Mouse (Mus musculus) ES-E14 (cell line): Measurements from ENCODE around the gene Hecw2. TPM values are rescaled to one million over a fixed set of nuclear protein-coding genes. Genes with fewer than 3 reads are reported as not detected.

Experiments used
- DNase-seq: peaks from one replicate; pipeline ENCODE4 v3.0.0-alpha.2; 2013; ENCODE audit warnings: low read depth, low spot score
- H3K27ac ChIP-seq: 2 replicates; pipeline ENCODE4 v1.5.1; 2012; ENCODE audit warnings: low read depth, mild to moderate bottlenecking, low read length, moderate library complexity, mixed read lengths; ENCODE audit not compliant: poor library complexity, insufficient read depth, severe bottlenecking
- H3K36me3 ChIP-seq: 2 replicates; pipeline ENCODE4 v1.6.1; 2012; ENCODE audit warnings: mild to moderate bottlenecking, low read length, moderate library complexity, mixed read lengths; ENCODE audit not compliant: control insufficient read depth, poor library complexity, insufficient read depth, severe bottlenecking
- H3K4me1 ChIP-seq, 2 experiments: fragments of 150-350 bp in 1 of 2; sonication (generic) in 1 of 2; 2 replicates each; pipeline ENCODE4 v1.6.1; 2012; ENCODE audit warnings: low read length in 2 of 2, mild to moderate bottlenecking in 1 of 2, mixed read lengths in 1 of 2; ENCODE audit not compliant: control insufficient read depth in 2 of 2, insufficient read depth in 2 of 2, poor library complexity in 1 of 2
- H3K4me3 ChIP-seq, 2 experiments: fragments of 150-350 bp in 1 of 2; sonication (generic) in 1 of 2; 2 replicates each; pipeline ENCODE4 v1.5.1; 2012; ENCODE audit warnings: low read length in 2 of 2, low read depth in 1 of 2, mild to moderate bottlenecking in 1 of 2, mixed read lengths in 1 of 2; ENCODE audit not compliant: insufficient read depth in 1 of 2, poor library complexity in 1 of 2, severe bottlenecking in 1 of 2
- H3K9ac ChIP-seq: 2 replicates; pipeline ENCODE4 v1.6.1; 2012; ENCODE audit warnings: low read depth, mild to moderate bottlenecking, low read length, mixed read lengths; ENCODE audit not compliant: poor library complexity, insufficient read depth, severe bottlenecking
- H3K9me3 ChIP-seq: fragments of 150-350 bp; sonication (generic); 2 replicates; pipeline ENCODE4 v1.6.1; 2012; ENCODE audit warnings: low read depth, mild to moderate bottlenecking, low read length; ENCODE audit not compliant: control insufficient read depth, insufficient read depth
- CHD2 ChIP-seq: IDR thresholded peaks from 2 replicates; pipeline ENCODE4 v1.6.1; 2014; ENCODE audit warnings: mild to moderate bottlenecking, low read depth, low read length, inconsistent platforms
- HCFC1 ChIP-seq: IDR thresholded peaks from 2 replicates; pipeline ENCODE4 v1.6.1; 2012; ENCODE audit warnings: low read length, inconsistent platforms, borderline replicate concordance; ENCODE audit not compliant: insufficient read depth
- MAFK ChIP-seq: IDR thresholded peaks from 2 replicates; pipeline ENCODE4 v1.6.1; 2014; ENCODE audit warnings: mild to moderate bottlenecking, low read depth, low read length, inconsistent platforms; ENCODE audit not compliant: insufficient read depth
- ZC3H11A ChIP-seq: IDR thresholded peaks from 2 replicates; pipeline ENCODE4 v1.6.1; 2012; ENCODE audit warnings: low read depth, mild to moderate bottlenecking, inconsistent platforms, low read length, borderline replicate concordance
- ZNF384 ChIP-seq: IDR thresholded peaks from 2 replicates; pipeline ENCODE4 v1.6.1; 2012; ENCODE audit warnings: low read depth, low read length, inconsistent platforms
- in situ Hi-C, 2 experiments: fragments of 600-800 bp; cut with MboI; formaldehyde crosslinking; loops; one replicate each; pipeline ENCODE4 v1.15.1; 2025; ENCODE audit warnings: low sequenced_read_pairs in 2 of 2, inconsistent platforms in 1 of 2; ENCODE audit not compliant: unreplicated experiment in 2 of 2
- total RNA-seq: library from RNA; depleted of rRNA; stranded (reverse); fragments of 300-350 nt; gene quantifications from 2 replicates; pipeline ENCODE4 v1.2.3, GENCODE M21; 2012

The Hecw2 gene
- total RNA-seq, 1 experiment: 6.6 TPM

DNA sequence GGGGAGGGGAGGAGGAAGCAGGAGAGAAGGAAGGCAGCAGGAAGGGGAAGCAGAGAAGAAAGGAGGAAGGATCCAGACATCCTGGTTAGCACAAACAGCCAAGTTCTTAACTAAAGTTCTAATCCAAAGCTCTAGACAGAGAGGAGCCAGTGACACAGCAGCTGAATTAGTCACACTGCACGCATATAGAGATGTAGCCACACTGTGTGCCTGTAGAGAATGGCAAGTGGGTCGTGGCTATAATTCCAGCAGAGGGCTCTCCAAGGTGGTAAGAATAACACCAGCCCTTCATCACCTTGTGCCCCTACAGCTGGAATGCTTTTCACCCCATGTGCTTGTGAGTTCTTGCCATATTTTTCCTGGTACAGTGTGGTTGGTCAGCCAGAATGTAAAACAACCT lies 261.7 kb downstream of the Hecw2 start:
- no peak overlapping the region for H3K4me3 ChIP-seq
- in situ Hi-C loops: no loop called here
- no peaks in the 10 kb centered on the region; a peak in 1 of 4 replicates for H3K4me1 ChIP-seq
- H3K27ac ChIP-seq: no peak overlapping the region
- no peak overlapping the region for H3K9ac ChIP-seq
- H3K36me3 ChIP-seq: no peaks in the 10 kb centered on the region
- DNase-seq: no peak
- TF ChIP-seq ZC3H11A (no peak), MAFK (no peak), ZNF384 (no peak), CHD2 (no peak), HCFC1 (no peak)
- no peaks in the 10 kb centered on the region for H3K9me3 ChIP-seq

- in situ Hi-C loops: no loop called here
- Histone ChIP-seq H3K27ac (no peak overlapping the region), H3K9ac (no peak overlapping the region), H3K36me3 (no peaks in the 10 kb centered on the region), H3K4me3 (no peak overlapping the region), H3K4me1 (no peaks in the 10 kb centered on the region; a peak in 1 of 4 replicates), H3K9me3 (no peaks in the 10 kb centered on the region)
- no peak for DNase-seq
- TF ChIP-seq HCFC1 (no peak), ZC3H11A (no peak), MAFK (no peak), ZNF384 (no peak), CHD2 (no peak)
Measured at GRCm38 (mm10) chr1:53931314-53931713, 263.7 kb downstream of the Hecw2 start.

GRCm38 (mm10) chr1:53927605-53928004 lies 267.4 kb downstream of the Hecw2 start:
- TF ChIP-seq HCFC1: no peak
- TF ChIP-seq ZC3H11A: peak; percentile 75; the same call in 1 of the 2 replicates

GRCm38 (mm10) chr1:53925149-53925901 lies 269.6 kb downstream of the Hecw2 start:
- Histone ChIP-seq H3K9ac (no peak overlapping the region), H3K4me3 (peak overlapping the region; percentile 30 to 39; a peak in 1 of 4 replicates), H3K27ac (no peak overlapping the region), H3K36me3 (no peaks in the 10 kb centered on the region), H3K9me3 (no peaks in the 10 kb centered on the region), H3K4me1 (no peaks in the 10 kb centered on the region; a peak in 1 of 4 replicates)
- no peak for DNase-seq
- TF ChIP-seq ZC3H11A (no peak), CHD2 (no peak), MAFK (no peak), ZNF384 (no peak), HCFC1 (no peak)
- in situ Hi-C loops: no loop called here

More at GRCm38 (mm10) chr1:53927605-53928004, 267.4 kb downstream of the Hecw2 start:
- no peak overlapping the region for H3K4me3 ChIP-seq
- no peaks in the 10 kb centered on the region for H3K36me3 ChIP-seq
- H3K4me1 ChIP-seq: no peaks in the 10 kb centered on the region; a peak in 1 of 4 replicates
- in situ Hi-C loops: no loop called here
- no peak overlapping the region for H3K27ac ChIP-seq
- DNase-seq: peak; percentile 13
- H3K9me3 ChIP-seq: no peaks in the 10 kb centered on the region
- no peak overlapping the region for H3K9ac ChIP-seq

- no peak for DNase-seq
- Histone ChIP-seq H3K4me3 (no peak overlapping the region), H3K9me3 (no peaks in the 10 kb centered on the region), H3K36me3 (no peaks in the 10 kb centered on the region), H3K4me1 (no peaks in the 10 kb centered on the region), H3K27ac (no peak overlapping the region), H3K9ac (no peak overlapping the region)
- in situ Hi-C loops: loop anchor here in 1 of 2 experiments (25.0 kb wide), 1 partner anchor 200 kb away; the partner anchor contains the start of gene Dnah7a
- TF ChIP-seq MAFK: no peak
- TF ChIP-seq ZNF384: no peak
- no peak for TF ChIP-seq HCFC1
- no peak for TF ChIP-seq ZC3H11A
- TF ChIP-seq CHD2: no peak
Measured at GRCm38 (mm10) chr1:53911848-53912247, 283.1 kb downstream of the Hecw2 start.
